Mouse (Mus musculus): ENCODE measurements at regions not wholly inside any gene's neighbourhood (a gene's known extent, or its start where the extent isn't known, plus 50 kb on each side); places are given as distances from the start of the nearest gene placed in this dataset.

GRCm38 (mm10) chr13:101481551-101482184, 286.3 kb downstream of the Pik3r1 start:
- no peak for DNase-seq (ENCODE audit: low spot score)
- no peak overlapping the region for H3K27ac ChIP-seq (ENCODE audit: low read length)
- no peaks in the 10 kb centered on the region for H3K4me1 ChIP-seq (ENCODE audit: insufficient read depth, low read depth, low read length)
- no peak overlapping the region for H3K4me3 ChIP-seq (ENCODE audit: low read depth, low read length)
- no peak for ATAC-seq
- WGBS = 71% methylated on average over 6 of the region's 6 CpGs
- no peak for TF ChIP-seq EP300 (IDR thresholded peaks at IDR 0.05)
- no peak for TF ChIP-seq CTCF (IDR thresholded peaks at IDR 0.05)
- H3K9me3 ChIP-seq (ENCODE audit: low read length) = no peaks in the 10 kb centered on the region
- H3K36me3 ChIP-seq (ENCODE audit: insufficient read depth, low read length) = no peaks in the 10 kb centered on the region
- no peak overlapping the region for H3K9ac ChIP-seq (replicated peaks; ENCODE audit: low read depth)
- no peak overlapping the region for H3K4me2 ChIP-seq (replicated peaks; ENCODE audit: low read depth, low read length)
- H3K27me3 ChIP-seq (replicated peaks; ENCODE audit: insufficient read depth, low read length) = no peaks in the 10 kb centered on the region

- Histone ChIP-seq H3K4me3 (ENCODE audit: low read depth, low read length) (no peak overlapping the region), H3K9me3 (ENCODE audit: low read length) (no peaks in the 10 kb centered on the region), H3K27ac (ENCODE audit: low read length) (no peak overlapping the region), H3K36me3 (ENCODE audit: insufficient read depth, low read length) (no peaks in the 10 kb centered on the region), H3K27me3 (replicated peaks; ENCODE audit: insufficient read depth, low read length) (no peaks in the 10 kb centered on the region), H3K9ac (replicated peaks; ENCODE audit: low read depth) (no peak overlapping the region), H3K4me1 (ENCODE audit: insufficient read depth, low read depth, low read length) (no peaks in the 10 kb centered on the region), H3K4me2 (replicated peaks; ENCODE audit: low read depth, low read length) (no peak overlapping the region)
- ATAC-seq = no peak
- DNase-seq (ENCODE audit: low spot score) = no peak
- TF ChIP-seq CTCF (IDR thresholded peaks at IDR 0.05) = no peak
- no peak for TF ChIP-seq EP300 (IDR thresholded peaks at IDR 0.05)
- WGBS = 62% methylated on average over 2 of the region's 2 CpGs
Measured at GRCm38 (mm10) chr13:101479297-101479652, 288.7 kb downstream of the Pik3r1 start.

- Histone ChIP-seq H3K27ac (ENCODE audit: low read length) (no peak overlapping the region), H3K36me3 (ENCODE audit: insufficient read depth, low read length) (no peaks in the 10 kb centered on the region)
- no peak for DNase-seq (ENCODE audit: low spot score)
Measured at GRCm38 (mm10) chr13:101478608-101479296, 289.3 kb downstream of the Pik3r1 start.

GRCm38 (mm10) chr13:101473349-101473748, 294.7 kb downstream of the Pik3r1 start:
- H3K27me3 ChIP-seq (replicated peaks; ENCODE audit: insufficient read depth, low read length) = no peaks in the 10 kb centered on the region
- no peak for DNase-seq (ENCODE audit: low spot score)
- H3K9me3 ChIP-seq (ENCODE audit: low read length) = no peaks in the 10 kb centered on the region

More at GRCm38 (mm10) chr13:101478608-101479296, 289.3 kb downstream of the Pik3r1 start:
- TF ChIP-seq CTCF (IDR thresholded peaks at IDR 0.05) (no peak), EP300 (IDR thresholded peaks at IDR 0.05) (no peak)
- Histone ChIP-seq H3K4me1 (ENCODE audit: insufficient read depth, low read depth, low read length) (no peaks in the 10 kb centered on the region), H3K9ac (replicated peaks; ENCODE audit: low read depth) (no peak overlapping the region), H3K4me3 (ENCODE audit: low read depth, low read length) (no peak overlapping the region), H3K27me3 (replicated peaks; ENCODE audit: insufficient read depth, low read length) (no peaks in the 10 kb centered on the region), H3K9me3 (ENCODE audit: low read length) (no peaks in the 10 kb centered on the region), H3K4me2 (replicated peaks; ENCODE audit: low read depth, low read length) (no peak overlapping the region)
- 34% methylated on average over 4 of the region's 4 CpGs for WGBS
- no peak for ATAC-seq

GRCm38 (mm10) chr13:101470560-101471247, 297.3 kb downstream of the Pik3r1 start:
- no peak for ATAC-seq
- Histone ChIP-seq H3K27me3 (replicated peaks; ENCODE audit: insufficient read depth, low read length) (no peaks in the 10 kb centered on the region), H3K4me3 (ENCODE audit: low read depth, low read length) (no peak overlapping the region), H3K4me1 (ENCODE audit: insufficient read depth, low read depth, low read length) (no peaks in the 10 kb centered on the region), H3K36me3 (ENCODE audit: insufficient read depth, low read length) (no peaks in the 10 kb centered on the region), H3K4me2 (replicated peaks; ENCODE audit: low read depth, low read length) (no peak overlapping the region), H3K27ac (ENCODE audit: low read length) (no peak overlapping the region), H3K9me3 (ENCODE audit: low read length) (no peaks in the 10 kb centered on the region), H3K9ac (replicated peaks; ENCODE audit: low read depth) (no peak overlapping the region)
- DNase-seq (ENCODE audit: low spot score) = no peak
- WGBS = 78% methylated on average over 20 of the region's 20 CpGs
- TF ChIP-seq EP300 (IDR thresholded peaks at IDR 0.05) (no peak), CTCF (IDR thresholded peaks at IDR 0.05) (no peak)

More at GRCm38 (mm10) chr13:101473349-101473748, 294.7 kb downstream of the Pik3r1 start:
- Histone ChIP-seq H3K4me3 (ENCODE audit: low read depth, low read length) (no peak overlapping the region), H3K4me2 (replicated peaks; ENCODE audit: low read depth, low read length) (no peak overlapping the region), H3K27ac (ENCODE audit: low read length) (no peak overlapping the region), H3K36me3 (ENCODE audit: insufficient read depth, low read length) (no peaks in the 10 kb centered on the region), H3K9ac (replicated peaks; ENCODE audit: low read depth) (no peak overlapping the region), H3K4me1 (ENCODE audit: insufficient read depth, low read depth, low read length) (no peaks in the 10 kb centered on the region)
- TF ChIP-seq CTCF (IDR thresholded peaks at IDR 0.05) (no peak), EP300 (IDR thresholded peaks at IDR 0.05) (no peak)
- ATAC-seq = no peak
- 80% methylated on average over 8 of the region's 8 CpGs for WGBS

- Histone ChIP-seq H3K9ac (replicated peaks; ENCODE audit: low read depth) (no peak overlapping the region), H3K27me3 (replicated peaks; ENCODE audit: insufficient read depth, low read length) (no peaks in the 10 kb centered on the region), H3K4me2 (replicated peaks; ENCODE audit: low read depth, low read length) (no peak overlapping the region), H3K4me3 (ENCODE audit: low read depth, low read length) (no peak overlapping the region), H3K4me1 (ENCODE audit: insufficient read depth, low read depth, low read length) (no peaks in the 10 kb centered on the region), H3K36me3 (ENCODE audit: insufficient read depth, low read length) (no peaks in the 10 kb centered on the region), H3K9me3 (ENCODE audit: low read length) (no peaks in the 10 kb centered on the region), H3K27ac (ENCODE audit: low read length) (no peak overlapping the region)
- DNase-seq (ENCODE audit: low spot score) = no peak
- no peak for ATAC-seq
- 51% methylated on average over 3 of the region's 3 CpGs for WGBS
- TF ChIP-seq CTCF (IDR thresholded peaks at IDR 0.05) = no peak
- TF ChIP-seq EP300 (IDR thresholded peaks at IDR 0.05) = no peak
Measured at GRCm38 (mm10) chr13:101465748-101466127, 302.3 kb downstream of the Pik3r1 start.
